Mouse (Mus musculus) kidney, embryonic 15.5 days (tissue): ENCODE data around the gene Gngt1. TPM values are rescaled to one million over a fixed set of nuclear protein-coding genes. Genes with fewer than 3 reads are reported as not detected.
A peak's percentile ranks its signal among the peaks of the same experiment; 100 is the strongest.

Source experiments
- ATAC-seq: fragments of 200-750 bp; cut with Nextera tagmentation; replicated peaks from 2 replicates; pipeline ENCODE4 v1.8.0; 2017; ENCODE audit warnings: moderate TSS enrichment; ENCODE audit not compliant: low FRiP score
- H3K27ac ChIP-seq: fragments of 300-500 bp; sonication (generic); 2 replicates; pipeline ENCODE4 v1.5.1; 2015; ENCODE audit warnings: mild to moderate bottlenecking, inconsistent platforms
- H3K27me3 ChIP-seq: fragments of 300-500 bp; sonication (generic); 2 replicates; pipeline ENCODE4 v1.6.1; 2015; ENCODE audit warnings: inconsistent platforms
- H3K36me3 ChIP-seq: fragments of 300-500 bp; sonication (generic); 2 replicates; pipeline ENCODE4 v1.6.1; 2015; ENCODE audit warnings: inconsistent platforms
- H3K4me1 ChIP-seq: fragments of 300-500 bp; sonication (generic); 2 replicates; pipeline ENCODE4 v1.6.1; 2015; ENCODE audit warnings: inconsistent platforms
- H3K4me2 ChIP-seq: fragments of 300-500 bp; sonication (generic); 2 replicates; pipeline ENCODE4 v1.6.1; 2015; ENCODE audit warnings: moderate library complexity, mild to moderate bottlenecking, inconsistent platforms
- H3K4me3 ChIP-seq: fragments of 300-500 bp; sonication (generic); replicated peaks from 2 replicates; pipeline ENCODE4 v1.5.1; 2015; ENCODE audit warnings: mild to moderate bottlenecking, inconsistent platforms
- H3K9ac ChIP-seq: fragments of 300-500 bp; sonication (generic); 2 replicates; pipeline ENCODE4 v1.6.1; 2015; ENCODE audit warnings: mild to moderate bottlenecking, inconsistent platforms
- H3K9me3 ChIP-seq: fragments of 300-500 bp; sonication (generic); replicated peaks from 2 replicates; pipeline ENCODE4 v1.6.1; 2016; ENCODE audit warnings: inconsistent platforms
- WGBS: fragments of 180-500 bp; shearing (Covaris S2); methylation state at CpG from one replicate; pipeline ENCODE4 v1.1.7; 2015; ENCODE audit warnings: mixed read lengths; 5-methylcytosine and 5-hydroxymethylcytosine counted together
- polyA plus RNA-seq: library from polyadenylated mRNA; unstranded; fragments of >200 nt; fragmentation: Nextera tagmentation; extraction: Ambion mirVana; gene quantifications from 2 replicates; pipeline ENCODE4 v1.2.1, GENCODE M21; 2015

The Gngt1 gene
- not detected in 2 replicates for polyA plus RNA-seq

GRCm38 (mm10) chr6:3993492-3993891 is at the start of gene Gngt1:
TSS of gene Gngt1 (plus strand) at chr6:3993792.
- H3K9ac ChIP-seq, result no peak within 1 kb of the TSS
- H3K27ac ChIP-seq, result no peak within 1 kb of the TSS

GRCm38 (mm10) chr6:3954969-3955368 is 38.6 kb upstream of the Gngt1 start:
- Histone ChIP-seq H3K27ac (no peak overlapping the region), H3K4me1 (no peaks in the 10 kb centered on the region), H3K9me3 (no peaks in the 10 kb centered on the region), H3K4me3 (no peak overlapping the region), H3K9ac (no peak overlapping the region), H3K4me2 (no peak overlapping the region), H3K36me3 (no peaks in the 10 kb centered on the region), H3K27me3 (no peaks in the 10 kb centered on the region)
- 66% methylated on average over 4 of the region's 4 CpGs for WGBS
- no peak for ATAC-seq

More at GRCm38 (mm10) chr6:3993492-3993891, at the start of gene Gngt1:
- Histone ChIP-seq H3K27me3 (no peaks in the 10 kb centered on the region), H3K4me1 (no peaks in the 10 kb centered on the region), H3K36me3 (no peaks in the 10 kb centered on the region), H3K9me3 (no peaks in the 10 kb centered on the region), H3K4me2 (no peak within 1 kb of the TSS), H3K4me3 (no peak within 1 kb of the TSS)
- WGBS, result 86% methylated on average over 6 of the region's 6 CpGs
- ATAC-seq, result no peak

GRCm38 (mm10) chr6:3967676-3968626 is 25.6 kb upstream of the Gngt1 start:
- peak; percentile 49; the same call in 1 of the 2 replicates for ATAC-seq
- Histone ChIP-seq H3K9ac (no peak overlapping the region), H3K27ac (no peak overlapping the region), H3K27me3 (0 out of 2 replicates have a peak, but pooled peaks cover 6% of the 10 kb centered on the region), H3K36me3 (no peaks in the 10 kb centered on the region), H3K9me3 (no peaks in the 10 kb centered on the region), H3K4me3 (peak overlapping the region; percentile 27), H3K4me1 (0 out of 2 replicates have a peak, but pooled peaks cover 9% of the 10 kb centered on the region), H3K4me2 (peak overlapping the region; percentile 56)
- 26% methylated on average over 31 of the region's 31 CpGs for WGBS

- no peak overlapping the region for H3K9ac ChIP-seq
- H3K9me3 ChIP-seq, result no peaks in the 10 kb centered on the region
- ATAC-seq, result no peak
- 63% methylated on average over 1 of the region's 1 CpGs for WGBS
- 0 out of 2 replicates have a peak, but pooled peaks cover under 1% of the 10 kb centered on the region for H3K27me3 ChIP-seq
- no peak overlapping the region for H3K4me2 ChIP-seq
- H3K4me3 ChIP-seq, result no peak overlapping the region
- no peaks in the 10 kb centered on the region for H3K36me3 ChIP-seq
- no peaks in the 10 kb centered on the region for H3K4me1 ChIP-seq
- no peak overlapping the region for H3K27ac ChIP-seq
Measured at GRCm38 (mm10) chr6:3973679-3974078, 19.9 kb upstream of the Gngt1 start.

- no peak for ATAC-seq
- H3K27me3 ChIP-seq, result no peaks in the 10 kb centered on the region
- 79% methylated on average over 5 of the region's 5 CpGs for WGBS
- H3K36me3 ChIP-seq, result no peaks in the 10 kb centered on the region
- no peak overlapping the region for H3K4me3 ChIP-seq
- no peaks in the 10 kb centered on the region for H3K9me3 ChIP-seq
- no peak overlapping the region for H3K4me2 ChIP-seq
- no peak overlapping the region for H3K27ac ChIP-seq
- no peaks in the 10 kb centered on the region for H3K4me1 ChIP-seq
- no peak overlapping the region for H3K9ac ChIP-seq
Measured at GRCm38 (mm10) chr6:3982661-3983284, 10.8 kb upstream of the Gngt1 start.

GRCm38 (mm10) chr6:3988750-3989149 is 4.8 kb upstream of the Gngt1 start, which contains the start of gene Tfpi2:
TSS of gene Tfpi2 (minus strand) at chr6:3988919.
- WGBS, result 73% methylated on average over 3 of the region's 3 CpGs
- no peaks in the 10 kb centered on the region for H3K9me3 ChIP-seq
- no peaks in the 10 kb centered on the region for H3K4me1 ChIP-seq
- H3K27ac ChIP-seq, result peak within 1 kb of the TSS; percentile 32; the same call in 1 of the 2 replicates
- peak; percentile 66; the same call in 1 of the 2 replicates for ATAC-seq
- no peaks in the 10 kb centered on the region for H3K36me3 ChIP-seq
- no peaks in the 10 kb centered on the region for H3K27me3 ChIP-seq
- H3K4me3 ChIP-seq, result no peak within 1 kb of the TSS
- H3K4me2 ChIP-seq, result no peak within 1 kb of the TSS
- H3K9ac ChIP-seq, result no peak within 1 kb of the TSS

GRCm38 (mm10) chr6:3998089-3998488 is 4.5 kb downstream of the Gngt1 start:
- Histone ChIP-seq H3K27me3 (no peaks in the 10 kb centered on the region), H3K9me3 (no peaks in the 10 kb centered on the region), H3K36me3 (no peaks in the 10 kb centered on the region), H3K4me1 (0 out of 2 replicates have a peak, but pooled peaks cover 3% of the 10 kb centered on the region), H3K4me3 (no peak overlapping the region), H3K9ac (no peak overlapping the region), H3K27ac (no peak overlapping the region), H3K4me2 (no peak overlapping the region)
- WGBS, result 72% methylated on average over 4 of the region's 4 CpGs
- ATAC-seq, result no peak

GRCm38 (mm10) chr6:3999296-3999695 is 5.7 kb downstream of the Gngt1 start:
- Histone ChIP-seq H3K4me1 (0 out of 2 replicates have a peak, but pooled peaks cover 3% of the 10 kb centered on the region), H3K27me3 (no peaks in the 10 kb centered on the region), H3K4me2 (no peak overlapping the region), H3K9ac (no peak overlapping the region), H3K36me3 (no peaks in the 10 kb centered on the region), H3K27ac (no peak overlapping the region), H3K4me3 (no peak overlapping the region), H3K9me3 (no peaks in the 10 kb centered on the region)
- no peak for ATAC-seq
- WGBS, result 66% methylated on average over 6 of the region's 6 CpGs

GRCm38 (mm10) chr6:4000716-4001115 is 7.1 kb downstream of the Gngt1 start:
- Histone ChIP-seq H3K27ac (no peak overlapping the region), H3K4me3 (no peak overlapping the region), H3K9ac (no peak overlapping the region), H3K27me3 (no peaks in the 10 kb centered on the region), H3K9me3 (no peaks in the 10 kb centered on the region), H3K36me3 (no peaks in the 10 kb centered on the region), H3K4me2 (no peak overlapping the region), H3K4me1 (0 out of 2 replicates have a peak, but pooled peaks cover 3% of the 10 kb centered on the region)
- 87% methylated on average over 3 of the region's 3 CpGs for WGBS
- ATAC-seq, result no peak

- Histone ChIP-seq H3K4me2 (peak overlapping the region; percentile 79), H3K4me3 (peak overlapping the region; percentile 56), H3K4me1 (0 out of 2 replicates have a peak, but pooled peaks cover 3% of the 10 kb centered on the region), H3K9ac (no peak overlapping the region), H3K27me3 (no peaks in the 10 kb centered on the region), H3K9me3 (no peaks in the 10 kb centered on the region), H3K27ac (peak overlapping the region; percentile 55), H3K36me3 (no peaks in the 10 kb centered on the region)
- WGBS, result 37% methylated on average over 4 of the region's 4 CpGs
- peak; percentile 37 for ATAC-seq
Measured at GRCm38 (mm10) chr6:4003445-4003844, 9.9 kb downstream of the Gngt1 start.

GRCm38 (mm10) chr6:4003890-4004306 is 10.3 kb downstream of the Gngt1 start, which contains the start of gene Gng11:
TSS of gene Gng11 (plus strand) at chr6:4003904.
- Histone ChIP-seq H3K4me1 (0 out of 2 replicates have a peak, but pooled peaks cover 3% of the 10 kb centered on the region), H3K27ac (peak within 1 kb of the TSS; percentile 93), H3K4me3 (peak within 1 kb of the TSS; percentile 56), H3K9ac (peak within 1 kb of the TSS; percentile 61), H3K36me3 (no peaks in the 10 kb centered on the region), H3K27me3 (no peaks in the 10 kb centered on the region), H3K9me3 (no peaks in the 10 kb centered on the region), H3K4me2 (peak within 1 kb of the TSS; percentile 79)
- peak; percentile 93 for ATAC-seq
- 0% methylated on average over 19 of the region's 19 CpGs for WGBS
